In genomic region chr13:51792135-51792573, GRCm38 (mm10) we compare ENCODE assay signal across 8 mouse cellular contexts. TPM values are rescaled to one million over a fixed set of nuclear protein-coding genes. Genes with fewer than 3 reads are reported as not detected.
DNase-seq lines count a peak whose midpoint lies in the region; ATAC-seq and TF ChIP-seq lines count a peak whose summit lies in the region.

No protein-coding gene starts in this region.

- H3K4me1 ChIP-seq in ES-E14 (ENCODE audit: control insufficient read depth in 2 of 2, insufficient read depth in 2 of 2, low read length in 2 of 2, poor library complexity in 1 of 2), result peaks cover 0 to 15% of the 10 kb centered on the region in 2 experiments; a peak in 2 of 4 replicates
- peaks cover 31% of the 10 kb centered on the region for H3K4me1 ChIP-seq in erythroblast, embryonic 14.5 days (ENCODE audit: control insufficient read depth)
- H3K4me1 ChIP-seq in intestine, embryonic 15.5 days (replicated peaks), result peaks cover 21% of the 10 kb centered on the region; the same call in 1 of the 2 replicates
- peaks cover 17% of the 10 kb centered on the region for H3K4me1 ChIP-seq in midbrain, embryonic 13.5 days (replicated peaks)

- no peak overlapping the region for H3K27ac ChIP-seq in ES-E14 (ENCODE audit: insufficient read depth, low read depth, low read length, poor library complexity, severe bottlenecking)
- H3K27ac ChIP-seq in intestine, embryonic 15.5 days, result no peak overlapping the region
- H3K27ac ChIP-seq in midbrain, embryonic 13.5 days, result no peak overlapping the region

- peak overlapping the region; percentile 96; the same call in 1 of the 2 replicates for H3K9ac ChIP-seq in ES-E14 (ENCODE audit: insufficient read depth, low read depth, low read length, poor library complexity, severe bottlenecking)
- peak overlapping the region; percentile 71; the same call in 1 of the 2 replicates for H3K9ac ChIP-seq in intestine, embryonic 15.5 days
- peak overlapping the region; percentile 89 for H3K9ac ChIP-seq in midbrain, embryonic 13.5 days (replicated peaks)

- H3K4me3 ChIP-seq in ES-E14 (ENCODE audit: insufficient read depth in 1 of 2, low read depth in 1 of 2, low read length in 2 of 2, poor library complexity in 1 of 2, severe bottlenecking in 1 of 2), result peak overlapping the region; percentile 98 to 100
- peak overlapping the region; percentile 79 for H3K4me3 ChIP-seq in erythroblast, embryonic 14.5 days (replicated peaks)
- H3K4me3 ChIP-seq in intestine, embryonic 15.5 days (replicated peaks), result peak overlapping the region; percentile 83
- peak overlapping the region; percentile 79 for H3K4me3 ChIP-seq in midbrain, embryonic 13.5 days (replicated peaks)

- DNase-seq in kidney, adult 18-20 months, result peak; percentile 34
- no peak for DNase-seq in kidney, adult 8-10 months
- DNase-seq in ES-E14 (ENCODE audit: low read depth, low spot score), result no peak
- no peak for DNase-seq in frontal cortex, postnatal 10 days (ENCODE audit: low spot score in 2 of 2)
- no peak for DNase-seq in c-Kit-positive CD71-positive TER-119-positive erythroid progenitor cells, embryonic 14.5 days (ENCODE audit: low spot score)

- ATAC-seq in intestine, embryonic 15.5 days, result no peak
- ATAC-seq in midbrain, embryonic 13.5 days, result no peak

- H3K9me3 ChIP-seq in ES-E14 (ENCODE audit: control insufficient read depth, insufficient read depth, low read depth, low read length), result no peaks in the 10 kb centered on the region
- H3K9me3 ChIP-seq in erythroblast, embryonic 14.5 days (ENCODE audit: control insufficient read depth, low read length), result no peaks in the 10 kb centered on the region
- no peaks in the 10 kb centered on the region for H3K9me3 ChIP-seq in intestine, embryonic 15.5 days
- no peaks in the 10 kb centered on the region for H3K9me3 ChIP-seq in midbrain, embryonic 13.5 days

- in situ Hi-C loops in ES-E14 (cut with MboI; ENCODE audit: low sequenced_read_pairs in 2 of 2, unreplicated experiment in 2 of 2), result no loop called here

- H3K27me3 ChIP-seq in erythroblast, embryonic 14.5 days (ENCODE audit: control insufficient read depth), result peaks cover 4% of the 10 kb centered on the region; the same call in 1 of the 2 replicates
- H3K27me3 ChIP-seq in intestine, embryonic 15.5 days (replicated peaks), result peaks cover 6% of the 10 kb centered on the region; the same call in 1 of the 2 replicates
- peaks cover 26% of the 10 kb centered on the region for H3K27me3 ChIP-seq in midbrain, embryonic 13.5 days

- H3K36me3 ChIP-seq in ES-E14 (ENCODE audit: control insufficient read depth, insufficient read depth, low read length, poor library complexity, severe bottlenecking), result no peaks in the 10 kb centered on the region
- H3K36me3 ChIP-seq in erythroblast, embryonic 14.5 days (ENCODE audit: control insufficient read depth), result no peaks in the 10 kb centered on the region
- no peaks in the 10 kb centered on the region for H3K36me3 ChIP-seq in intestine, embryonic 15.5 days
- no peaks in the 10 kb centered on the region for H3K36me3 ChIP-seq in midbrain, embryonic 13.5 days

- 42% methylated on average over 11 of the region's 11 CpGs for WGBS in intestine, embryonic 15.5 days
- 31% methylated on average over 11 of the region's 11 CpGs for WGBS in midbrain, embryonic 13.5 days

- peak overlapping the region; percentile 95 for H3K4me2 ChIP-seq in intestine, embryonic 15.5 days (replicated peaks)
- H3K4me2 ChIP-seq in midbrain, embryonic 13.5 days (replicated peaks), result peak overlapping the region; percentile 98

TF ChIP-seq in ES-E14, 5 proteins besides CTCF, POLR2A, EP300 and RAD21:
- no peak for TF ChIP-seq HCFC1 (IDR thresholded peaks at IDR 0.05; ENCODE audit: borderline replicate concordance, insufficient read depth, low read length)
- no peak for TF ChIP-seq MAFK (IDR thresholded peaks at IDR 0.05; ENCODE audit: insufficient read depth, low read depth, low read length)
- no peak for TF ChIP-seq ZNF384 (IDR thresholded peaks at IDR 0.05; ENCODE audit: low read depth, low read length)
- TF ChIP-seq ZC3H11A (IDR thresholded peaks at IDR 0.05; ENCODE audit: borderline replicate concordance, low read depth, low read length), result no peak
- TF ChIP-seq CHD2 (IDR thresholded peaks at IDR 0.05; ENCODE audit: low read depth, low read length), result no peak

RNA-seq across cellular contexts. Expression of gene Sema4d, which starts 1.4 kb away (rescaled TPM):
- total RNA-seq in ES-E14 (2012; rRNA removed), result 25.1 and 33.4 TPM in 2 replicates
- 0.56 and 0.76 TPM in 2 replicates for polyA plus RNA-seq in erythroblast, embryonic 14.5 days (2012)
- 6.2 and 7.0 TPM in 2 replicates for polyA plus RNA-seq in intestine, embryonic 15.5 days (2015; fragmentation: Nextera tagmentation; extraction: Ambion mirVana)
- 7.1 and 7.8 TPM in 2 replicates for polyA plus RNA-seq in midbrain, embryonic 13.5 days (2015; fragmentation: Nextera tagmentation; extraction: Ambion mirVana)

RNA-seq across cellular contexts. Expression of gene Gadd45g, which starts 54.3 kb away (rescaled TPM):
- total RNA-seq in ES-E14 (2012; rRNA removed), result 43.3 and 57.8 TPM in 2 replicates
- 9.6 and 11.5 TPM in 2 replicates for polyA plus RNA-seq in erythroblast, embryonic 14.5 days (2012)
- polyA plus RNA-seq in intestine, embryonic 15.5 days (2015; fragmentation: Nextera tagmentation; extraction: Ambion mirVana), result 35.4 and 36.3 TPM in 2 replicates
- polyA plus RNA-seq in midbrain, embryonic 13.5 days (2015; fragmentation: Nextera tagmentation; extraction: Ambion mirVana), result 203 and 222 TPM in 2 replicates
